9 mouse cellular contexts compared by ENCODE assay signal in the genomic region with DNA sequence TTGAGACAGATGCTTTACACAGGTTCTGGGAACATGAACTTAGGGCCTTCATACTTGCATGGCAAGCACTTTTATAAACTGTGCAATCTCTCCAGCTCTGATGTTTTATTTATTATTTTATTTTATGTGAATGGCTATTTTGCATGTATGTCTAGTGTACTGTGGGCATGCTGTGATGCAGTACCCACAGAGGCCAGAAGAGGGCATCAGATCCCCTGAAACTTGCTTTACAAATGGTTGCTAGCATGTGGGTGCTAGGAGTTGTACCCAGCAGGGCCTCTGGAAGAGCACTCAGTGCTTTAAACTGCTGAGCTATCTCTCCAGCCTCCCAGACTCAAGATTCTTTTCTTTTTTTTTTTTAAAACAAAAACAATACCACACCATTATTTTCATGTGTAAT. TPM values are rescaled to one million over a fixed set of nuclear protein-coding genes. Genes with fewer than 3 reads are reported as not detected.
DNase-seq lines count a peak whose midpoint lies in the region; ATAC-seq lines count a peak whose summit lies in the region.
"Had no signal": no experiment of that assay in that cellular context is flagged by ENCODE, and none has a peak within 500 bp of the region (broad histone marks: within the 10 kb centered on the region; RNA-seq: fewer than 3 reads in every experiment).

No protein-coding gene starts in this region.

- H3K27me3 ChIP-seq in neural tube, embryonic 11.5 days (ENCODE audit: control insufficient read depth, insufficient read depth, low read length), result no peaks in the 10 kb centered on the region
- H3K27me3 ChIP-seq: lung, embryonic 15.5 days had no signal

- H3K36me3 ChIP-seq in neural tube, embryonic 11.5 days (ENCODE audit: control insufficient read depth, insufficient read depth, low read length), result no peaks in the 10 kb centered on the region
- H3K36me3 ChIP-seq: lung, embryonic 15.5 days had no signal

- H3K4me1 ChIP-seq in neural tube, embryonic 11.5 days (ENCODE audit: control insufficient read depth, insufficient read depth, low read length), result no peaks in the 10 kb centered on the region
- H3K4me1 ChIP-seq: lung, embryonic 15.5 days had no signal

- H3K9ac ChIP-seq in neural tube, embryonic 11.5 days (ENCODE audit: low read length), result no peak overlapping the region
- H3K9ac ChIP-seq: lung, embryonic 15.5 days had no signal

- no peak overlapping the region for H3K27ac ChIP-seq in neural tube, embryonic 11.5 days (ENCODE audit: low read depth, low read length)
- H3K27ac ChIP-seq: lung, embryonic 15.5 days had no signal

- intact Hi-C loops in left cerebral cortex, postnatal 10 days (cut with DNase I), result no loop called here

- no peak overlapping the region for H3K4me3 ChIP-seq in neural tube, embryonic 11.5 days (ENCODE audit: low read depth, low read length)
- H3K4me3 ChIP-seq: lung, embryonic 15.5 days had no signal

- peak; percentile 16 to 27 for DNase-seq in left cerebral cortex, adult 18-20 months (ENCODE audit: low spot score in 2 of 2)
- no peak for DNase-seq in left cerebral cortex, postnatal 10 days (ENCODE audit: extremely low spot score in 1 of 2, low spot score in 2 of 2)
- DNase-seq in CD8-positive naive resting alpha-beta T cell, adult 2 months (ENCODE audit: low read depth in 2 of 2, low spot score in 2 of 2), result peak; percentile 37 to 55
- DNase-seq in ZHBTc4 (ENCODE audit: low read depth, low spot score), result peak; percentile 63
- DNase-seq in cerebellum, postnatal 25 days, result peak; percentile 45 to 55
- DNase-seq in kidney, postnatal 14 days, result peak; percentile 10
- DNase-seq in neural tube, embryonic 11.5 days (ENCODE audit: low spot score), result peak; percentile 40

- no peak for ATAC-seq in neural tube, embryonic 11.5 days (ENCODE audit: insufficient read depth, low FRiP score, low TSS enrichment)
- ATAC-seq in frontal cortex, adult (ENCODE audit: low TSS enrichment), result no peak

- no peak overlapping the region for H3K4me2 ChIP-seq in neural tube, embryonic 11.5 days (ENCODE audit: low read depth)
- H3K4me2 ChIP-seq: lung, embryonic 15.5 days had no signal

- H3K9me3 ChIP-seq in neural tube, embryonic 11.5 days (ENCODE audit: control insufficient read depth, low read length), result no peaks in the 10 kb centered on the region
- H3K9me3 ChIP-seq: lung, embryonic 15.5 days had no signal

RNA-seq across cellular contexts. Expression of a gene that starts 38.8 kb away (rescaled TPM):
- 10 to 100 TPM; 39.1 to 43.7 TPM for total RNA-seq in left cerebral cortex, adult 18-20 months (2021)
- 10 to 100 TPM; 26.7 to 30.0 TPM for total RNA-seq in left cerebral cortex, postnatal 10 days (2021)
- polyA plus RNA-seq in neural tube, embryonic 11.5 days (2014; fragmentation: Nextera tagmentation; extraction: Ambion mirVana), result 67.6 and 68.3 TPM in 2 replicates

Comparison
In these comparisons a context has a peak if more than half of its experiments do, and no peak if none do; other contexts are left out.
1. DNase-seq: peak in left cerebral cortex, adult 18-20 months (2 of 2), CD8-positive naive resting alpha-beta T cell, adult 2 months (2 of 2), ZHBTc4 (single experiment), cerebellum, postnatal 25 days (2 of 2), kidney, postnatal 14 days (single experiment) and neural tube, embryonic 11.5 days (single experiment); none in left cerebral cortex, postnatal 10 days (0 of 2).